Mouse (Mus musculus) urinary bladder, postnatal 4 days (tissue): ENCODE results near the gene Sptlc3.

ENCODE experiments used
- DNase-seq, 2 experiments: peaks; one replicate each; pipeline ENCODE4 v3.0.0; 2021 to 2022; ENCODE audit warnings: low spot score in 2 of 2

Sptlc3 gene

DNA sequence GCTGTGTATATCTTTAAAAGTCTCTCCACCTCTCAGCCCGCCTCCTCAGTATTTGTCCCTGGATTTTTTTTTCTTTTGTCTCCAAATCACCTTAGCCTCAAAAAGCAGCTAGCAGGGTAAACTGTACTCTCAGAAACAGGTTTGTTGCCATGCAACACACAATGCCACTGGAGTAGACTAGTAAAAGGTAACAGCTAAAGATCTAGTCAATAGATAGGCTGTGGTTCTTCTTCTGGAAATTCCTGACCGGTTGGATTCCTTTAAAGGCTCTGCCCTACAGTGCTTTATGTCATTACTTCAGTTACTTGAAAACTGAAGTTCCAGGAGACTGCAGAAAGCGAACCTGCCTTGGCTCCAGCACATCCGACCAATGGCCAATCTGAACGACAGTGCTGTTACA is at the start of gene Sptlc3:
TSS of gene Sptlc3 (plus strand) at position 78 of the 400 bp plus-strand sequence.
- no peak for DNase-seq

DNA sequence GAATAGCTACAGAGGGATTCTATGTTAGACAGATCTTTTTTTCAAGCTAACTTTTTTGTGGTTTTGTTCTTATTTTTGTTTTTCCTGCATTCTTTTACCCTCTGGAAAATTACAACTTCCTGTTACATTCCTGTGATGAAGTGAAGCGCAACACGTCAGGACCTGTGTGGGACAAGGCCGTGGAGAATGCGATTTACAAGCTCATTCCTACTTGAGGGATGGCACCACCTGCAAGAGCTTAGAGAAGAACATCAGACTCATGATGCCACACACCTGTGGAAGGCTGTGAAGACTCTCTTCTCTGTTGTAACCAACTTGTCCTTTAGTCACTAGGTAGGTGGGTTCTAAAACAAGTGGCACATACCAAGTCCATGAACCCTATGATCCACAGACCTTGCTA is 26.0 kb upstream of the Sptlc3 start:
- DNase-seq = no peak

DNA sequence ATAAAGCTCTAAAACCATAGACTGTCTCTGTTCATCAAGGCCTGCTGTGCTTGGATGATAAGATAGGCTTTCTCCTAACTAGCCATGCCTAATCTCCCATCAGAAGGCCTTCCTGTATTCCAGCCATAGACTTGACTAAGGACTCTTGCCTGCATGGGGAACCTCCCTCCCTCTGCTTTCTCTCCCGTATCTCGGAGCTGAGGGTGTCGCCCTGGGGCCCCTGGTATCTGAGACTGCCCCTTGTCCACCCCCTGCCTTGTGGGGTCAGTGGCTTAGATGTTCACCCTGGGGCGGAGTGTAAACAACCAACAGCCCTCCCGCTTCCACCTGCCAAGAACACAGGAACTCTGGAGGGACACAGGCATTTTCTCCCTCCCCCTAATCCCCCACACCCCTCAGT is 5.0 kb upstream of the Sptlc3 start:
- no peak for DNase-seq

DNA sequence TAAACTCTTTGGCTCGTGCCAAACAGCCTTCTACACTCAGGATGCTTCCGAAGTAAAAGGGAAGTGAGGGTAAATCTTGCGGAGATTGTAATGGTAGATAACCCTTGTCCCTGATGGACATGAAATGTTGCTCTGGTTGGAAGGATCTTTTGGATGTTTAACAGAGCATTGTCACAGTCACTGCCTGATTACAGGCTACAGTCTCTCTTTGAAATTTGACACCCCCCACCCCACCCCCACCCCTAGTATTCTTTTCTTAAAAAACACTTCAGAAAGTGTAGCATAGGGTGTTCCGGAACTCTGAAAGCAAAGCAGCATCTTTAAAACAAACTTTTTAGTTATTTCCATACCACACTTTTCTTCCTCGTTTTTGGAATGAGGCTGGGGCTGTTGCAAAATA is 916 bp downstream of the Sptlc3 start:
- DNase-seq = no peak

DNA sequence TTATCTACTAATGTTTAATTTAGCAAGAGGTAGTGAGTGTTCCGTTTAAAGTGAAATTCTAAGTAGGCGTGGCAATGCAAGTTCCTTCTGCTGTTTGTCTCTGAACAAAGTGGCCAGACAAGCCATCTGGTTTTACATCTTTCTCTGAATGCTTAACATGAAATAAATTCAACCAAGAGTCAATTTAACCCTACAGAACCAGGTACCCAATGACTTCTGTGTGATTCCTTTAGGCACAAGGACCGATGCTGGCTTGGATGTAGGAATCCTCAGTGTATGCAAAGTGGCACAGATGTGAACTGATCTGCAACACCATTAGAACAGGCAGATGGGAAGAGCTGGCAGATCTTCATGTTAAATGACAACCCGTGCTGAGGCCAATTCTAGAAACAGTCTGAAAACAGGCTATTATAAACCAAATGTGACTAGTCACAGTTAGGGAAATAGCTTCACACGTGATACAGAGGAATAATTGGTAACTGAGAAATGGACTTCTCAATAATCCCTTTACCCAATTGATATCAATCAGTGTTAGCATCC is 68.3 kb downstream of the Sptlc3 start:
- no peak for DNase-seq

DNA sequence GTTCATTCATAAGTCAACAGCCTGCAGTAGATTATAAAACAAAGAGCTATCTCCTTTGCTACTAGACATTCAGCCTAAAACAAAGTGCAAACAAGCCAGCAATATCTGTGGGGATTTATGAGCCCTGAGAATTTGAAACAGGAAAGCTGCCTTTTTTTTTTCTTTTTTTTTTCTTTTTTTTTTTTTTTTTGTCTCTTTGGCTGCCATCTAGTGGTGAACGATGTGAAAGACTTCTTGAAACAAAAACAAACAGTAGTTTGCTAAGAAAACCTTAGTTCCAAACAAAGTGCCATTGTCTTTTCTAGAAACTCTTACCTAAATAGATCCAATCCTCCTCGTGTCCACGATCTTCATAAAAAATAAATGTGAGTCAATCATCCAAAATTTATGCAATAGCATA is 85.6 kb downstream of the Sptlc3 start:
- DNase-seq = no peak

DNA sequence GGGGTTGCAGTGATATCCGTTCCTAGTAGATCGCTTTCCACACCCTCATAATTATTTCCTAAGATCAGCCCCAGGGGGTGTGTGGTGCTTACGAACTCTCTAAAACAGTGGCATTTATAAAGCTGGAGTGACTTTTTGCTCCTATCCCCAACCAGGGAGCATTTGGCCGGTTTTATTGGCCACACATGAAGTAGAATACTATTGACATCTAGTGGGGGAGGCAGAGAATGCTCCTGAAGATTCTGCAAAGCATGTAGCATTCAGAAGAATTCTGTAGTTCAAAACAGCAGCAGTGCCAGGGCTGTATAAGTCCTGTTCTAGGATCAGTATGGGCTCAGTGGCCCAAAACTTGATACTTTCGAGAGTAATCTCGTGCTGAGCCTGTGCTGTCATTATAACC is 89.1 kb downstream of the Sptlc3 start:
- no peak for DNase-seq

DNA sequence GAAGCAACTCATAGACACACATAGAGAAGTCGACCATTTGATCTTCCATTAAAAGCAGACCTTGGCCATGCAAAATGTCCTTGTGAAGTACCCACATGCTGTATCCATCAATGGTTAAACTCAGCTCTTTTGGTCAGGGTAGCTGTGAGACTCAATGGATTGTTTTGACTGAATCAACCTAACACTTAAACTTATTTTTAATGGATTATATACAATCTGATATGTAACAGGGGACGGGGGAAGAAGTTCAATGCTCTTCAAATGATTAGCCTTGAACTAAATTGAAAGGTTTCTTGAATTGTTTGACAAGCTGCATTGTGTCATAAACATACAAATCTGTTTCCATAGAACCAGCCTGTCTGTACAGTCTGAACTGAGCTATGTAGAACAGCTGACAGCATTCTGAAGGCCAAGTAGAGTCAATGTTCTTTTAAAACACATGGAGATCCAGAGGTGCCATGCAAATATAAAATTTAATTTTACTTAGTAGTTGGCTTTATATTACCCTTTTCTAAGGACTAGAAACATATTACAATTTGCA is 94.0 kb downstream of the Sptlc3 start:
- no peak for DNase-seq

DNA sequence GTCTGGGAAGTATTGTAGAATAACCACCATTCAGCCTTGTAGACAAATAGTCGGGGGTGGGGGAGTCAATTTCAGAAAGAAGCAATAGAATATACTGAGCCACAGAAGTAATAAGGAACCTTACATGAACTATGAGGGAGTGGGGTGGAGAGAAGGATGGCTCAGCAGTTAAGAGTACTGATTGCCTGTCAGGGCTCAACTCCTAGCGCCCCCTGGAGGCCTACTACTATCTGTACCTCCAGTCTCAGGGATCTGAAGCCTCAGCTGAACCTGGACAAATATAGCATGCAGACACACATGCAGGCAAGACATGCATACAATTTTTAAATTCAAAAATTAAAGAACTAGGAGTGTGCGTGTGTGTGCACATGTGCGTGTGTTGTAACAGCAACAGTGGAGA is 96.2 kb downstream of the Sptlc3 start:
- DNase-seq = no peak

DNA sequence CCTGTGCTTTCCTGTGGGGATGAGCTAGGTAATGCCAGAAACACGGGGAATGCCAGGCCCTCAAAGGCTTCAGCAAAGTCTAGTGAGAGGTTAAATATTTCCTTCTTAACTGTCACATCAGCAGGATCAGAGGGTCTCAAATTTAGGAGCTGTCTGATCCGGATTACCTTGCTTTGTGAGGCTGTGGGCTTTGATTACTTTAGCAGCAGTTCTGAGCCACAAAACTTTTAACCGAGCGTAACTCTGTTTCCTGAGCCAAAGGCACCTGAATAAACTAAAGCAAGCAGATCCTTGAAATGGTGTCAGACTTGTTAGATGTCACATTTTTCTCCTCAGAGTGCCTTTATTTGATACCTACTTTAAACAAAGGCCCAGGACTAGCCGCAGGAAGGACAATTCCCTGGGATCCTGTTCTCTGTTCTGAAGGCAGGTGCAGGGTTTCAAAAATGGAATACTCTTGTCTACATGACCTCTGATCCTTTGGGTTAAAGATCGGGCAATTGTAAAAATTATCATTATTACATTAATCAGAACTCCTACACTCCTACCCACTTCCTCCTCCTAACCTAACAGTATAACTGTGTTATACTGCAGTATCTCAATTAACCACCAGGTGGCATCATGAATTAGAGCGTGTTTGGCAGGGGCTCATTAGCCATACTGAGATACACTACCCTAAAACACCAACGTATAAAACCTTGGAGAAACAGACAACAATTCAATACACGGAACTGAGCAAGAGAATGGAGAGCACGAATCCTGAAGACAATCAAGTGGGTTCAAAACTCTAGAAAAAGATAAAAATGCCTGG is 97.4 kb downstream of the Sptlc3 start:
- DNase-seq = no peak

DNA sequence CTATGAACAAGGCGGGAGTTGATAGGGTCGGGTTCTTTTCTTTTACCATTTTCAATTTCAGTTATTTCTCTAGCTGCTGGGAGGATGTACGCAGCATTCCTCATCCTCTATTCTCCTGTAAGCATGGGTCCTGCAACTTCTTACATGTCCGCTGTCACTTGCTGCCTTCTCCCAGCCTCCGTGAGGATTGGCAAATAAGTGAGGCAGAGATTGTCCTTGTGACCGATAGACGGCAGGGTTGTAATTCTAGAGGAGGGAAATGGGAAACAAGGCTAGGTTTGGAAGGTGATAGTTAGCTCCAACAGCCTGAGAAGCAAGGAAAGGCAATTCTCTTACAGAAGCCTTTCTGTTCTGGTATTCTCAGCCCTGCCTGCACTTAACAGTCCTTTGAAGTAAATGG is 98.4 kb downstream of the Sptlc3 start:
- DNase-seq = no peak

DNA sequence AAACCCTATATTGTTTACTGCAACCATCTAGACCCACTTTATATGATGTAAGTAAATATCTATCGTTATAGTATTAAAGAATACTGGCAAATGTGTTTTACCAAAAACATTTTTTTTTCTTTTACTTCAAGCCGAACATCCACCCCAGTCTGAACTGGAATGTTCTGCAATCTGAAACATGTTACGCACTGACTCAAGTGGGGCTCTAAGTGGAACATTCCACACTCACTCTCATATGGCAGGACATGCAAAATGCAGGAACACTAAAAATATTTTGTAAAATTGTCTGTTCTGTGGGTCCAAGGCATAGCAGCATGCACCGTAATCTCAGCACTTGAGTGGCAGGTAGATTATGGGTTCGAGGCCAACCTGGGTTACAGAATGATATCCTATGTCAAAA is 103.5 kb downstream of the Sptlc3 start:
- DNase-seq = no peak

DNA sequence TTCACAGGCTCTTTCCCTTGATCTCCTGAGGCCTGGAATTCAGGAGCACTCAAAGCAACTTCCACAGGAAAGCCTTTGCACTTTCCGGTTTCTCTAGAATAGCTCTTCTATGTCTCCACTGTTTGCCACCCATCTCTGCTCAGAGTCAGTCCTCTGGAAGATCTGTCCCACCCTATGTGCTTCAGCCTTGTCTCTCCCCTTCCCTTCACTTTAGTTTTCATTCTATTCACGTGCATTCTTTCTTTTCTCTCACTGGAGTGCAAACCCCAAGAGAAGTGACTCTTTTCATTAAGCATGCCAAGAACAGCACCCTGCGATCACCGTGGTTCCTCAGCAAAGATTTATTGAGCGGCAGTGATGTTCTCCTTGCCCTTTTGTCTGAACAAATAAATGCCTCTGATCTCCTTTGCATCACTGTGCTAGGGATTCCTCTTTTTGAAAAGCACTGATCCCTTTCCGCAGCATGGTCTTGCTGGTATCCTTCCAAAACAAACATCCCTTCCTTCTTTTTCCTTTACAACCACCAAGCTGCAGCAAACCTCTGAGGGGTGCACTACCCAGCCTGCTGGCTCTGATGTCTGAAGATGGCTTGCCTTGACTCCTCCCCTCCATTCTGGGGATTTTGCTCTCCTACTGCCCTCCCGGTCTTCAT is 108.0 kb downstream of the Sptlc3 start:
- DNase-seq = no peak

DNA sequence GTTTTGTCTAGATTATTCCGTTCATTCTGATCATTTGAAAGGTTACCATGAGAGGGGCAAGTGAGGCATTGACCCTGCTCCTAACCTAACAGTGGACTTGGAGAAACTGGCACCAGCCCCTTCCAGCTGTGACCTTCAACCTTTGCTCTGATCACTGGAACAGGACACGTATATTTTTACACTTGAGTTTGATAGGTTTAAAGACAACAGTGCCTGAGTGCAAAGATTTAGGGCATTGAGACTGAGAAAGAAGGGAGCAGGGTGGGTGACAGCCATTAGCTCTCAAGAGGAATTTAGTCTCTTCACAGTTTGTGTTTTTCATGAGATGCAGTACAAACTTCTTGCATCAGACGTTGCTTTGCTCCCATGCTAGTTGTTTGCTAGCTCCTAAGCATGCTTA is 114.5 kb downstream of the Sptlc3 start:
- DNase-seq = no peak

DNA sequence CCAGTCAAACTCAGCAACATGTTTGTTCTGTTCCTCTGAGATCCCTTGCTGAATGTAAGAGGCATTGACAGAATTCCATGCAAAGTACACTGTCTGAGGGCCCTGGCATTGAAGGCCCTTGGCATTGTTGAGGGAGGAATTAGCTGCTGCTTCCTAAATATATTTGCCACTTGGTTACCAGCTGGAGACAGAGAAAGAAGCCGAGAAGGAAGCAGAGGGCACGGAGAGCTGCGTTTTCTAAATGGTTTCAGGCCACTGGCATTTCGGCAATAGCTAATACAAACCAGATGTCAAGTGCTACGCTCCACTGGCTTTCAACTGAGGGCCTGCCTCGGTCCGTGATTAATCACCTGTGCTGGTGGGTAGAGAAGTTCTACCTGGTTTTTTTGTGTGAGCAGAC is 115.1 kb downstream of the Sptlc3 start:
- no peak for DNase-seq

DNA sequence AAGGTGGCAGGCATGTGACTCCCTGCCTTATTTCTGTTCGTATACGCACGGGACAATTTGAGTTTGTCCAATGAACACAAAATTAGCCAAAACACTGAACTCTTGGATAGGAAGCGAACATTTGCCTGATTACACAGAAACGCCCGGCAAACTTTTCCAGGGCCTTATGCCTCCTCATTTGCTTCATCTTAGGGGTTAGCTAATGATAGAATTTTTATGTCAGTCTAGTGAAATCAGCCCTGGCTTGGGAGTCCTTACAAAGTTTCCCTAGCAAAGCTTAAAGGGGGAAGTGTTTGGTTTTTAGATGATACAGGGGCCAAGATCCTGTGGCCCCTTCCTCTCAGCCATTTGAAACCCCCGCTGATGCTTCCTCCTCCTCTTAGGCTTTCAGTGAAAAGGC is 115.5 kb downstream of the Sptlc3 start:
- no peak for DNase-seq

DNA sequence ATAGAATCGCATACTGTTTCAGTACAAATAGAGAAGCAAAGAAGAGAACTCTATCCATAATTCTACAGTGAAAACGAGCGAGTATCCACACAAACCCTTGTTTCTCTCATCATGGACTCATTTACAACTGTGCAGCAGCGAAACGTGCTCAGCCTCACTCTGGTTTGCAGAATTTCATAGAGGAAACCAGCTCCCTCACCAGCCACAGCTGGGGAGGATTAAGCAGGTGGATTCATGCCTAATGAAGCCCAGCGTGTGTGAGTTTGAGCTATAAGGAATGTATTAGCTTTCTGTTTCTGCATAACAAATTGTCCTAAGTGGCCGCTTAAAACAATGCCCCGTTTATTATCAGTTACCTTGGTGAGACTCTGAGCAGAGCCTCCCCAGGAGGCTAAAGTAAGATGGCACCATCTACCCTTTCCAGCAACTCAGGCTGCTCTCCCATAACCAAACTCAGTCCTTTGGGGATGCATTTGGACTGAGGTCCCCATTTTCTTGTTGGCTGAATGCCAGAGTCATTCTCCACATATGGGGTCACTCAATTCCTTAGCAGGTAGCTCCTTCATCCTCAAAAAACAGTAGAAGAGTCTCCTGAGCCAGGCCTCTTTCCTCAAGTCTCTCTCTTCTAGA is 116.1 kb downstream of the Sptlc3 start:
- no peak for DNase-seq

DNA sequence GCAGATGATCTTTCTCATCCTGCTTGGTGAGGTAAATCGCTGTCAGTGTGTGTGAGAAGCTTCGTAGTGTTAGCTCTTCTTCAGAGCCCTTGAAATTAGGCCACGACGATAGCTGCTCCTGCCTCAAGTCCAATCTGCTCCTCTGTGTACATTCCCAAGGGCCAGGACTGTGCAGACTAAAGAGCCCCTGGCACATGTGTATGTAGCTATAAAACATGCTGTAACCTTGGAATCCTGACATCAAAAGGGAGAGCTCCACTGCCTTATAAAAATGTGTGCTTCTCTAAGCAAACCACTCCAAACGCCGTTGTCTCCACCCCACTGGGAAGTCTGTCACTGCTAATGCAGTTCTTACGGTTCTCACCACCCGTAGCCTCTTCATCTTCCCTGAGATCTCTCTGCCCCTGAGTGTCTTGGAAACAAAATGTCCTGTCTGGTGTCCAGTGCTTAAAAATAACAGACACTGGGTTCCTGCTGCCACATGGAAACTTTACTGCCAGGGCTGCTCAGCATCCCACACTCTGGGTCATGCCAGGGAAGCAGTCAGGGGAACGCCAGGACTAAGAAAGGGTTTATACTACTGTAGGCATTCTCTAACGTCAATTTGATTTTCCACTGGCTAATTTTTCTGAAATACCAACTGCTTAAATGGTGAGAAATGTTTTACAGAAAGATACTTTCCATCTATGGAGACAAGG is 118.8 kb downstream of the Sptlc3 start:
- no peak for DNase-seq

DNA sequence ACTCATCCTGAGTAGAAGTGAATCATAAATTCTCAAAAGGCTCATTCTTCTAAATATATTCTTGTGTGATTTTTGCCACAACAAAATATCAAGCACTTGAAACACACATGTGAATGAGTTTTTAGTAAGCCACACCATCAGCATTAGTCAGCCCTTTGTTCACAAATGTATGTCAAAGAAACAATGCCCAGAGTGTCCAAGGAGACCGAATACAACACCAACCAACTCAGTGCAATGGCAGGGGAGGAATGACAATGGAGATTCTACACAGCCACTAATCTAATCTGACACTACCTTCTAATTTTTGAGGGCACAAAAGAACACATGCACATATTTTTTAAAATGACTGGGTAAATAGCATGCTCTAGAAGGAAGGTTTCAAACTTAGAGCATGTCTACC is 132.8 kb downstream of the Sptlc3 start:
- DNase-seq = no peak

DNA sequence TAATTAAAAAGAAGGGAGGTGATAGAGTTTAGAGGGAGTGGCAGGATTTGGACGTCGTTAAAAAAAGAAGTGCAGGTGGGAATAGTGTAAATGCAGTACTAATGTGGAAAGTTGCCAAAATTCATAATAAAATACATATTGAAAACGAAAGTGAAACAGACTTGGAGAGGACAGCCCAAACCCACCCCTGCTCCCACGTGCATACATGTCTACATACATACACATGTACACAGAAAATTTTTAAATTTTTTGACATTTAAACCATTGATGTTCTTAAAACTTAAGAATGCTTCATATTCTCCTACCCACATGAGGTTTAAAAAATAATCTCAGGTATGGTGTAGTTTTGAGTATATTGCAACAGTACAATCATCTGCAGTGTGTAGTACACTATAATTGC is 135.0 kb downstream of the Sptlc3 start:
- no peak for DNase-seq

DNA sequence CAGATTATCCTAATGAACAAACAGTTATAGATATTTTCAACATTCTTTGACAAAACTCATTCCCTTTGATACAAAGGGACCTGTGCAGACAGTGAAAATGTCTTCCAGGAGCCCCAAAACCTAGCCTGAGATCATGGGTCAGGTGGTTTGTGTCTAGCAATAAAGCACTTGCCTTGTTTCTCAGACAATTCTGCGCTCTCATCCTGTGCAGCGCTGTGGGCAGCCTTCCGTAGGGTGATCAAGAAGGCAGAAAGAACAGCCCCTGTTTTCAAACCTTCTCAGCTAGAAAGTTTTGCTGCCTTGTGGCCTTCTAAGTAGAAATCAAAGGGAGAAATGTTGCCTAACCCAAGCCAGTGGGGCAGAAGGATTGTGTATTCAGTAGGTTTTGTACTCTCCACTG is 135.9 kb downstream of the Sptlc3 start:
- no peak for DNase-seq

DNA sequence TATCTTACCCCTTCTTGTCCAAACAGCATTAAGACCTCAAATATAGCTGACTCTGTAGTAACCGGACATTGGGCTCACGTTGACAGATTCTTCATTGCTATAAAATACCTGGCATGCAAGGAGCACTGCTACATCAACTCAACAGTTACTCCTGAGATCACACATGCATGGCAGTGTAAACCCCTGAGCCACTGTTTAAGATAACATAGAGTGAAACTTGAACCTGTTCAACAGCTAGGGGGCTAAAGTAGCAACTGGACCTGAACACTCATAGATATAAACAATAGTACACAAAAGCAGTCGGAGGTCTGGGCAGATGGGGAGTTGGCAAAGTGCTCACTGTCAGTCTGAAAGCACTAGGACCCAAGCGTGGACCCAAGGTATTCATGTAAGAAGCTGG is 140.8 kb downstream of the Sptlc3 start:
- no peak for DNase-seq
